Mouse (Mus musculus) thymus, postnatal 14 days (tissue): ENCODE results near the gene Plscr3.

Experiments used
- DNase-seq: peaks from one replicate; pipeline ENCODE4 v3.0.0; 2021

The Plscr3 gene

GRCm38 (mm10) chr11:69846198-69846680 lies at the start of gene Plscr3:
Gene Plscr3, plus strand, starts transcription at chr11:69846376.
- peak; percentile 95 for DNase-seq

- no peak for DNase-seq
Measured at GRCm38 (mm10) chr11:69797924-69798323, 48.3 kb upstream of the Plscr3 start.

GRCm38 (mm10) chr11:69799394-69800137 lies 46.6 kb upstream of the Plscr3 start:
- no peak for DNase-seq

GRCm38 (mm10) chr11:69800138-69800391 lies 46.1 kb upstream of the Plscr3 start:
- DNase-seq, result no peak

GRCm38 (mm10) chr11:69800392-69801197 lies 45.6 kb upstream of the Plscr3 start:
- peak; percentile 11 for DNase-seq

- DNase-seq, result no peak
Measured at GRCm38 (mm10) chr11:69801379-69801977, 44.7 kb upstream of the Plscr3 start, which contains the start of gene Fgf11. Gene Fgf11, minus strand, starts transcription at chr11:69801857.

GRCm38 (mm10) chr11:69802648-69803105 lies 43.5 kb upstream of the Plscr3 start:
- DNase-seq, result peak; percentile 86

- DNase-seq, result no peak
Measured at GRCm38 (mm10) chr11:69803328-69803727, 42.8 kb upstream of the Plscr3 start.

- peak; percentile 86 for DNase-seq
Measured at GRCm38 (mm10) chr11:69803786-69804651, 42.2 kb upstream of the Plscr3 start.

- DNase-seq, result no peak
Measured at GRCm38 (mm10) chr11:69804652-69804940, 41.6 kb upstream of the Plscr3 start.

GRCm38 (mm10) chr11:69804972-69805909 lies 40.9 kb upstream of the Plscr3 start, which contains the start of gene Tmem102:
Gene Tmem102, minus strand, starts transcription at chr11:69805624.
- peak; percentile 25 for DNase-seq

- DNase-seq, result no peak
Measured at GRCm38 (mm10) chr11:69806378-69806777, 39.8 kb upstream of the Plscr3 start.

GRCm38 (mm10) chr11:69807641-69808040 lies 38.5 kb upstream of the Plscr3 start:
- no peak for DNase-seq

GRCm38 (mm10) chr11:69810280-69810679 lies 35.9 kb upstream of the Plscr3 start:
- DNase-seq, result no peak

- DNase-seq, result peak; percentile 54
Measured at GRCm38 (mm10) chr11:69815155-69815554, 31.0 kb upstream of the Plscr3 start, which contains the start of gene Gm39566. Gene Gm39566, minus strand, starts transcription at chr11:69815298.

- DNase-seq, result no peak
Measured at GRCm38 (mm10) chr11:69816520-69816919, 29.7 kb upstream of the Plscr3 start.

GRCm38 (mm10) chr11:69818365-69818764 lies 27.8 kb upstream of the Plscr3 start, which contains the start of gene Spem2:
Gene Spem2, minus strand, starts transcription at chr11:69818465.
- DNase-seq, result no peak

GRCm38 (mm10) chr11:69818871-69819270 lies 27.3 kb upstream of the Plscr3 start:
- DNase-seq, result no peak

- DNase-seq, result no peak
Measured at GRCm38 (mm10) chr11:69822080-69822479, 24.1 kb upstream of the Plscr3 start, which contains the start of gene Spem1. Gene Spem1, minus strand, starts transcription at chr11:69822180.

- DNase-seq, result no peak
Measured at GRCm38 (mm10) chr11:69823456-69823855, 22.7 kb upstream of the Plscr3 start.

- no peak for DNase-seq
Measured at GRCm38 (mm10) chr11:69828832-69829231, 17.3 kb upstream of the Plscr3 start.
